Mouse (Mus musculus): ENCODE measurements around the gene Atp5mpl. TPM values are rescaled to one million over a fixed set of nuclear protein-coding genes. Genes with fewer than 3 reads are reported as not detected.
"Not testable (repeated sequence)": the region's sequence is repeated elsewhere in the genome, so short reads cannot be mapped to it uniquely, and the experiment has no call there.

The Atp5mpl gene
- polyA plus RNA-seq, 1 experiment from 2014 or later = 689 TPM

- ATAC-seq (ENCODE audit: low FRiP score, low TSS enrichment) = no peak
- Histone ChIP-seq H3K27me3 (ENCODE audit: control insufficient read depth, insufficient read depth, low read length) (no peaks in the 10 kb centered on the region), H3K4me1 (ENCODE audit: control insufficient read depth, insufficient read depth, low read length) (peaks cover 9% of the 10 kb centered on the region; the same call in 1 of the 2 replicates), H3K36me3 (ENCODE audit: control insufficient read depth, insufficient read depth, low read length) (peaks cover 46% of the 10 kb centered on the region), H3K4me3 (ENCODE audit: low read length) (no peak overlapping the region), H3K4me2 (replicated peaks; ENCODE audit: low read depth, low read length) (no peak overlapping the region), H3K9ac (ENCODE audit: low read depth, low read length) (no peak overlapping the region), H3K27ac (ENCODE audit: low read depth, low read length) (no peak overlapping the region), H3K9me3 (ENCODE audit: control insufficient read depth, low read length) (no peaks in the 10 kb centered on the region)
- WGBS = 75% methylated on average over 5 of the region's 5 CpGs
Measured at GRCm38 (mm10) chr12:111963339-111963738, 3.4 kb downstream of the Atp5mpl start.

- H3K9ac ChIP-seq (ENCODE audit: low read depth, low read length) = no peak overlapping the region
- H3K4me2 ChIP-seq (replicated peaks; ENCODE audit: low read depth, low read length) = no peak overlapping the region
- peaks cover 42% of the 10 kb centered on the region for H3K36me3 ChIP-seq (ENCODE audit: control insufficient read depth, insufficient read depth, low read length)
- H3K4me3 ChIP-seq (ENCODE audit: low read length) = no peak overlapping the region
- no peaks in the 10 kb centered on the region for H3K9me3 ChIP-seq (ENCODE audit: control insufficient read depth, low read length)
- ATAC-seq (ENCODE audit: low FRiP score, low TSS enrichment) = 0 out of 2 replicates have a peak, but pooled peaks have one; percentile 40
- H3K27me3 ChIP-seq (ENCODE audit: control insufficient read depth, insufficient read depth, low read length) = no peaks in the 10 kb centered on the region
- no peak overlapping the region for H3K27ac ChIP-seq (ENCODE audit: low read depth, low read length)
- no peaks in the 10 kb centered on the region for H3K4me1 ChIP-seq (ENCODE audit: control insufficient read depth, insufficient read depth, low read length)
- 42% methylated on average over 9 of the region's 9 CpGs for WGBS
Measured at GRCm38 (mm10) chr12:111958101-111958865, 8.5 kb downstream of the Atp5mpl start.

- ATAC-seq (ENCODE audit: low FRiP score, low TSS enrichment) = no peak
- Histone ChIP-seq H3K9me3 (ENCODE audit: control insufficient read depth, low read length) (no peaks in the 10 kb centered on the region), H3K4me1 (ENCODE audit: control insufficient read depth, insufficient read depth, low read length) (peaks cover 6% of the 10 kb centered on the region; the same call in 1 of the 2 replicates), H3K4me3 (ENCODE audit: low read length) (no peak overlapping the region), H3K27ac (ENCODE audit: low read depth, low read length) (no peak overlapping the region), H3K9ac (ENCODE audit: low read depth, low read length) (no peak overlapping the region), H3K36me3 (ENCODE audit: control insufficient read depth, insufficient read depth, low read length) (peaks cover 21% of the 10 kb centered on the region), H3K4me2 (replicated peaks; ENCODE audit: low read depth, low read length) (no peak overlapping the region), H3K27me3 (ENCODE audit: control insufficient read depth, insufficient read depth, low read length) (no peaks in the 10 kb centered on the region)
- WGBS = 71% methylated on average over 5 of the region's 5 CpGs
Measured at GRCm38 (mm10) chr12:111956173-111956572, 10.6 kb downstream of the Atp5mpl start.

- no peak overlapping the region for H3K4me2 ChIP-seq (replicated peaks; ENCODE audit: low read depth, low read length)
- H3K9me3 ChIP-seq (ENCODE audit: control insufficient read depth, low read length) = no peaks in the 10 kb centered on the region
- H3K9ac ChIP-seq (ENCODE audit: low read depth, low read length) = no peak overlapping the region
- H3K4me3 ChIP-seq (ENCODE audit: low read length) = no peak overlapping the region
- no peaks in the 10 kb centered on the region for H3K36me3 ChIP-seq (ENCODE audit: control insufficient read depth, insufficient read depth, low read length)
- H3K4me1 ChIP-seq (ENCODE audit: control insufficient read depth, insufficient read depth, low read length) = peaks cover 6% of the 10 kb centered on the region; the same call in 1 of the 2 replicates
- WGBS = 31% methylated on average over 5 of the region's 5 CpGs
- H3K27ac ChIP-seq (ENCODE audit: low read depth, low read length) = peak overlapping the region; percentile 47; the same call in 1 of the 2 replicates
- peak; percentile 53; the same call in 1 of the 2 replicates for ATAC-seq (ENCODE audit: low FRiP score, low TSS enrichment)
- H3K27me3 ChIP-seq (ENCODE audit: control insufficient read depth, insufficient read depth, low read length) = no peaks in the 10 kb centered on the region
Measured at GRCm38 (mm10) chr12:111951701-111952100, 15.1 kb downstream of the Atp5mpl start.

GRCm38 (mm10) chr12:111950486-111950885 lies 16.3 kb downstream of the Atp5mpl start:
- H3K27me3 ChIP-seq (ENCODE audit: control insufficient read depth, insufficient read depth, low read length) = no peaks in the 10 kb centered on the region
- no peak overlapping the region for H3K4me2 ChIP-seq (replicated peaks; ENCODE audit: low read depth, low read length)
- no peak for ATAC-seq (ENCODE audit: low FRiP score, low TSS enrichment)
- no peak overlapping the region for H3K27ac ChIP-seq (ENCODE audit: low read depth, low read length)
- WGBS = 85% methylated on average over 5 of the region's 5 CpGs
- H3K9ac ChIP-seq (ENCODE audit: low read depth, low read length) = no peak overlapping the region
- no peaks in the 10 kb centered on the region for H3K36me3 ChIP-seq (ENCODE audit: control insufficient read depth, insufficient read depth, low read length)
- no peaks in the 10 kb centered on the region for H3K9me3 ChIP-seq (ENCODE audit: control insufficient read depth, low read length)
- H3K4me1 ChIP-seq (ENCODE audit: control insufficient read depth, insufficient read depth, low read length) = peaks cover 8% of the 10 kb centered on the region
- no peak overlapping the region for H3K4me3 ChIP-seq (ENCODE audit: low read length)

- Histone ChIP-seq H3K36me3 (ENCODE audit: control insufficient read depth, insufficient read depth, low read length) (no peaks in the 10 kb centered on the region), H3K27ac (ENCODE audit: low read depth, low read length) (peak overlapping the region; percentile 57; the same call in 1 of the 2 replicates), H3K4me3 (ENCODE audit: low read length) (no peak overlapping the region), H3K4me1 (ENCODE audit: control insufficient read depth, insufficient read depth, low read length) (peaks cover 25% of the 10 kb centered on the region), H3K4me2 (replicated peaks; ENCODE audit: low read depth, low read length) (no peak overlapping the region), H3K9me3 (ENCODE audit: control insufficient read depth, low read length) (no peaks in the 10 kb centered on the region), H3K9ac (ENCODE audit: low read depth, low read length) (no peak overlapping the region), H3K27me3 (ENCODE audit: control insufficient read depth, insufficient read depth, low read length) (no peaks in the 10 kb centered on the region)
- WGBS = 41% methylated on average over 2 of the region's 2 CpGs
- ATAC-seq (ENCODE audit: low FRiP score, low TSS enrichment) = no peak
Measured at GRCm38 (mm10) chr12:111946716-111947115, 20.1 kb downstream of the Atp5mpl start.

- H3K4me1 ChIP-seq (ENCODE audit: control insufficient read depth, insufficient read depth, low read length) = peaks cover 20% of the 10 kb centered on the region
- not testable (repeated sequence) for H3K36me3 ChIP-seq (ENCODE audit: control insufficient read depth, insufficient read depth, low read length); H3K27me3 ChIP-seq (ENCODE audit: control insufficient read depth, insufficient read depth, low read length); H3K4me3 ChIP-seq (ENCODE audit: low read length); H3K9me3 ChIP-seq (ENCODE audit: control insufficient read depth, low read length); H3K4me2 ChIP-seq (replicated peaks; ENCODE audit: low read depth, low read length)
- ATAC-seq (ENCODE audit: low FRiP score, low TSS enrichment) = peak; percentile 61
- H3K9ac ChIP-seq (ENCODE audit: low read depth, low read length) = peak overlapping the region; percentile 28; the same call in 1 of the 2 replicates
- peak overlapping the region; percentile 92 for H3K27ac ChIP-seq (ENCODE audit: low read depth, low read length)
- 73% methylated on average over 10 of the region's 15 CpGs for WGBS
Measured at GRCm38 (mm10) chr12:111945765-111946655, 20.8 kb downstream of the Atp5mpl start.

- H3K4me3 ChIP-seq (ENCODE audit: low read length) = no peak overlapping the region
- no peak overlapping the region; the same call in 1 of the 2 replicates for H3K4me2 ChIP-seq (replicated peaks; ENCODE audit: low read depth, low read length)
- no peaks in the 10 kb centered on the region for H3K36me3 ChIP-seq (ENCODE audit: control insufficient read depth, insufficient read depth, low read length)
- H3K9me3 ChIP-seq (ENCODE audit: control insufficient read depth, low read length) = no peaks in the 10 kb centered on the region
- whole genome bisulfite sequencing = 29% methylated on average over 8 of the region's 8 CpGs
- peak overlapping the region; percentile 28; the same call in 1 of the 2 replicates for H3K9ac ChIP-seq (ENCODE audit: low read depth, low read length)
- H3K27me3 ChIP-seq (ENCODE audit: control insufficient read depth, insufficient read depth, low read length) = no peaks in the 10 kb centered on the region
- peaks cover 20% of the 10 kb centered on the region for H3K4me1 ChIP-seq (ENCODE audit: control insufficient read depth, insufficient read depth, low read length)
- peak overlapping the region; percentile 92 for H3K27ac ChIP-seq (ENCODE audit: low read depth, low read length)
- ATAC-seq (ENCODE audit: low FRiP score, low TSS enrichment) = peak; percentile 25
Measured at GRCm38 (mm10) chr12:111945115-111945514, 21.7 kb downstream of the Atp5mpl start.
